Mouse (Mus musculus) lung, adult 18-20 months (tissue): ENCODE results near the gene Cbr2.
"Not testable (repeated sequence)": the region's sequence is repeated elsewhere in the genome, so short reads cannot be mapped to it uniquely, and the experiment has no call there.

Experiments
- DNase-seq, 2 experiments: peaks; one replicate each; pipeline ENCODE4 v3.0.0; 2022; ENCODE audit warnings: mixed read lengths in 2 of 2

Cbr2 gene

DNA sequence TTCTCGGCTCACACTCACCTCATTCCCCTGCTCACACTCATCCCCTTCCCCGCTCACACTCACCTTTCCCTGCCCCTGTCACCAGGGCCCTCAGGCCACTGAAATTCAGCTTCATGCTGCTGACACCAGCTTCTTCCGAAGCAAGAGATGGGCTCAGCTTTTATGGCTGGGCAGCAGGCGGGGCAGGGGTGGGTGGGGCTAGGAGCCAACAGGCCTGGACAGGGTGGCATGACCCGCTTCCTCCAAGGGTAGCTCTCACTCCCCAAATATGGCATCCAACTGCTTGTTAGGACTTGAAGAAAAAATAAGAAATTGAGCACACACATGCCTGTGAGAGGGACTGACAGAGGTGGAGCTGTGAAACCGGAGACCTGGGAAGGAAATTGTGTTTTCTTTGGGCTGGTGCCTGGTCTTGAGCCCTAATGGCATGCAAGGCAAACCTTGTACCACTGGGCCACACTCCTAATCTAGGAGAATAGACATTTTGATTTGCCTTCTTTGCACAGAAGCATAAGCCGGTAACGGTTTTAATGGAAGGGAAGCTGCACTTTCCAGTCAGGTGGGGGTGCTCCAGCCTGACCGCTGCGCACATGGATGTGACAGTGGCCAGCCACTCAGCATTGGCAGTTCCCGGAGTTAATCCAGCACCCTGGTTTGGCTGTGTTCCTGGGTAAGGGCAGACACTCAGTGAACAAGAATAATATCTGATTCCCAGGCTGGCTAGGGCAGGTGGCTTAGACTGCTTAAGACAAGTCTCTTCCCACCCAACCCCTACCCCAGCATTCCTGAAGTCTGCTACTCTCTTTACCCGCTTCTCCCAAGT lies at the start of gene Cbr2:
Gene Cbr2, minus strand, starts transcription at position 257 of the 823 bp plus-strand sequence.
- DNase-seq = peak; percentile 77 to 86

DNA sequence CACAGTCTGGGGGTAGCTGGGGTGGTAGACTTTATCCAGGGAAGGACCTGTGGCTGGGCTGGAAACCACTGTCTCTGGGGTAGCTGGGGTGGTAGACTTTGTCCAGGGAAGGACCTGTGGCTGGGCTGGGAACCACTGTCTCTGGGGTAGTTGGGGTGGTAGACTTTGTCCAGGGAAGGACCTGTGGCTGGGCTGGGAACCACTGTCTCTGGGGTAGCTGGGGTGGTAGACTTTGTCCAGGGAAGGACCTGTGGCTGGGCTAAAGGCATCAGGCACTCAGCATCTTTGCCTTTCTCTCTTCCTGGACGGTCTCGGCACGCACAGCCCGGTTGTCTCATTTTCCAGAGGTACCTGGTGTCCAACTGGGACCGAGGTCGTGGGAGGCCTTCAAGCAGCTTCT lies 49.4 kb upstream of the Cbr2 start:
- DNase-seq = not testable (repeated sequence)

DNA sequence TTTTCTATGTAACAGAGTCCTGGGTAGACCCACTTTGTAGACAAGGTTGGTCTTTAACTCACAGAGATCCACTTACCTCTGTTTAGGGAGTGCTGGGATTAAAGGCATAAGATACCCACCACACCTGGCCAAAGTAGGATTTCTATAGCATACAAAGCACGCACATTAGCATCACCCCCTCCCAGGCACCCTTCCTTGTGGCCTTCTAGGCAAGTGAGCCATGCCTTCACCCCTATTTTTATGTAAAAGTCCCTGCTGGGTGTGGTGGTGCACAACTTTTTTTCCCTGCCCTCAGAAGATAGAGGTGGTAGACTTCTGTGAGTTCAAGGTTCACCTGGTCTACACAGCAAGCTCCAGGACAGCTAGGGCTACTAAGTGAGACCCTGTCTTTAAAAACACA lies 48.0 kb upstream of the Cbr2 start:
- DNase-seq = no peak

GRCm38 (mm10) chr11:120777123-120777522 lies 45.2 kb upstream of the Cbr2 start:
- no peak for DNase-seq

DNA sequence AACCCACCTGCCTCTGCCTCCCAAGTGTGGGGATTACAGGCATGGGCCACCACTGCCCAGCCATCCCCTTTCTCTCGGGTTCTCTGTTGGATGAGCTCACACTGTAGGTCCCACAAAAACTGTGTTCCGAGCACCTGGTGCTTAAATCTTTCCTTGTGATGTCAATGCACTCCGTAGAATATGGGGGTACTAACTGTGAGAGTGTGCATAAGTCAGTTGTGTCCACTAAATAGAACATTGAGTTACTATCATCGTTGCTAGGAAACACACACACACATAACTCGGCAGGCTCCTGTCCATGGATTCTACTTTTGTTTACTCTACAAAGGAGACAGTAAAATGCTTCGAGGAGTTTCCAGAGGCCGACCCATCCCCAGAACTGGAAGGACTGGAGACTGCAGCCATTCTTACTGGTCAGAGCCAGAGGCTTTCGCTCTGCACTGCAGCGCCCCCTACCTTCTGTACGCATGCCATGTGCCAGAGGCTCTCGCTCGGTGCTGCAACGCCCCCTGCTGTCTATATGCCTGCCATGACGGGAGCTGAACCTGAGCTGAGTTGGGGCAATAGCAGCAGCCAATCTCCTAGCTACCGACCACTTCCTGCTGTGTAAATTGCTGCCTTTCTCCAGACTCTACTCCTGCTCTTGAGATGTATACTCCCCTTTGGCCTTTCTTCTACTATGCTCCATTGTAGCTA lies 44.0 kb upstream of the Cbr2 start:
- peak; percentile 90 to 95 for DNase-seq

- DNase-seq = no peak
Observed at GRCm38 (mm10) chr11:120773463-120774190, 41.7 kb upstream of the Cbr2 start.

- DNase-seq = no peak
Observed at GRCm38 (mm10) chr11:120772749-120773148, 40.8 kb upstream of the Cbr2 start.

DNA sequence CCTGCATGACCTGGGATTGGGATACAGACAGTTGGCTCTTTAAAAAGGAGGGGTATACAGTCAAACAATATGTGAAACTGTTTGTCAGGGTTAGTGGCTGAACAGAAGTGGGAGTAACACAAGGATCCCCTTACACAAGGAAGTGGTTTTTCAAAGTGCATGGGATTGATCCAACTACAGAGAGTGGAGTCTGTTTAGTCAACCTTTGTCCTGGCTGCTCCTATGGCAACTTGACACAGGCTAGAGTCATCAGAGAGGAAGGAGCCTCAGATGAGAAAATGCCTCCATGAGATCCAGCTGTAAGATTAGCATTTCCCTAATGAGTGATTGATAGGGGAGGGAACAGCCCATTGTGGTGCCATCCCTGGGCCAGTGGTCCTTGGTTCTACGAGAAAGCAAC lies 36.3 kb upstream of the Cbr2 start:
- DNase-seq = peak in 1 of 2 experiments; percentile 56

DNA sequence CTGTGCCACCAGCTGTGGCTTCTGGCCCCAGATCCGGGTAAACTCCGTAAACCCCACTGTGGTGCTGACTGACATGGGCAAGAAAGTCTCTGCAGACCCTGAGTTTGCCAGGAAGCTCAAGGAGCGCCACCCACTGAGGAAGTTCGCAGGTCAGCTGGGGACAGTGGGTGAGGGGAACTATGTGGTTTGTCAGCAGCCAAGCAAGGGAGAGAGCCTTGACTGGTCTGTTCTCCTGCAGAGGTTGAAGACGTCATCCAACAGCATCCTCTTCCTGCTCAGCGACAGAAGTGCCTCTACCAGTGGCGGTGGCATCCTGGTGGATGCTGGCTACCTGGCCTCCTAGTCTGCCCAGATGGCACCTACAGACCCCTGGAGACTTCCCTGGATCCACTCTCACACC lies 35.1 kb upstream of the Cbr2 start:
- DNase-seq = not testable (repeated sequence)

GRCm38 (mm10) chr11:120763121-120763999 lies 31.4 kb upstream of the Cbr2 start:
- not testable (repeated sequence) for DNase-seq

DNA sequence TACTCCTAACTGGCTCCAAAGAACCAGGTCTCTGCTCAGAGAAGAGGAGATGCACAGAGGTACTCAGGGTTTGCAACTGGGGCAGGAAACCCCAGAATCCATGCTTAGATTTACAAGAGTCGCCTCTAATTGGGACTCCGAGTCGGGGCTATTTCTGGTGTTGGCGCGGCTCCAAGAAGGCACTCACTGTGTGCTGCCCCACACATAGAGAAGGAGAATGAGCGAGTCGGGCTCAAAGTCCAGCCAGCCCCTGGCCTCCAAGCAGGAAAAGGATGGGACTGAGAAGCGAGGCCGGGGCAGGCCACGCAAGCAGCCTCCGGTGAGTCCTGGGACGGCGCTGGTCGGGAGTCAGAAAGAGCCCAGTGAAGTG lies 30.7 kb upstream of the Cbr2 start, which contains the start of gene Hmga1b:
Gene Hmga1b, plus strand, starts transcription at position 123 of the 370 bp plus-strand sequence.
- not testable (repeated sequence) for DNase-seq

GRCm38 (mm10) chr11:120761811-120762671 lies 30.1 kb upstream of the Cbr2 start:
- no peak for DNase-seq

GRCm38 (mm10) chr11:120760236-120760635 lies 28.3 kb upstream of the Cbr2 start:
- no peak for DNase-seq

DNA sequence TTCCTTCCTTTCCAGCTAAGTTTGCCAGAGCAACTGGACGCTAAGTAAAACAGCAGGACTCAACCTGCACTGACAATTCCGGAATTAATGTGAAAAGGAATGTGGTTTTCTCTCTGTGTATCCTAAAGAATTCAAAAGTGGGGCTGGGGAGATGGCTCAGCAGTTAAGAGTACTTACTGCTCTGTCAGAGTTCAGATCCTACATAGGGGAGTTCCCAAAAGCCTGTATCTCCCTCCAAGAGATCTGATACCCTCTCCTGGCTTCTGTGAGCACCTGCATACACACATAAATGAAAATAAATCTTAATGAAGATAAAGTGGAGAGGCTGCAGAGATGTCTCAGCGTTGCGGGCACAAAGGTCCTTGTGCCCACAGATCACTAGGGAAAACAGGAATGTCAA lies 19.7 kb upstream of the Cbr2 start:
- no peak for DNase-seq

DNA sequence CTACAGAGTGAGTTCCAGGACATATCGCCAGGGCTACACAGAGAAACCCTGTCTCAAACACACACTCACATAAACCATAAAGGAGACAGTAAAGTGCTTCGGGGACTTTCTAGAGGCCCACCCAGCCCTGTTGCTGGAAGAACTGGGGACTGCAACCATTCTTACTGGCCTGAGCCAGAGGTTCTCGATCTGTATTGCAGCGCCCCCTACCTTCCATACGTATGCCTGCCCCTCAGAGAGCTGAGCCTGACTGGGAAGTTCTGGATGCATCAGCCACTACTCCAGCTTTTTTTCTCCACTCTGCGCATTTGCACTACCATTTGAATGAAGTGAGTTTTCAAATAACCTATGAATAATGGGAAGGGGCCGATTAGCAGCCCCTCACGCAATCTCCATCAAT lies 17.5 kb upstream of the Cbr2 start:
- peak; percentile 60 to 71 for DNase-seq

DNA sequence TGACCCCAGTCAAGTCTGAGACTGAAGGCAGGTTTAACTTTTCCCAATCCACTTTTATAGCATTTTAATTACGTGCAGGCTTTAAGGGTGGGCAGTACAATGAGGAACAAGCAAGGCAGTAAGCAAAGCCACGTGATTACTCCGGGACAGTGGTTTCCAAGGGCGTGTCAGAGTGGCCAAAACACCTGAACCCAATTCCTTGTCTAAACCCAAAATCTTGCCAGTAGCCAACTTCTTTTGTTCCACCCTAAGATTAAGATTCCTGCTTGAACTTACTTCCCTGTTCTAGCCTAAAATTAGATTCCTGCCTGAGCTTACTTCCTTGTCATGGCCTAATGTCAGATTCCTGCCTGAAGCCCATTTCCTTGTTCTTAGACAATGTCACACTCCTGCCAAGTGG lies 16.1 kb upstream of the Cbr2 start:
- peak; percentile 51 to 74 for DNase-seq

- peak; percentile 89 to 93 for DNase-seq
Observed at GRCm38 (mm10) chr11:120744121-120744701, 12.3 kb upstream of the Cbr2 start.

GRCm38 (mm10) chr11:120740981-120741380 lies 9.1 kb upstream of the Cbr2 start:
- DNase-seq = no peak

GRCm38 (mm10) chr11:120736424-120736823 lies 4.5 kb upstream of the Cbr2 start:
- DNase-seq = peak in 1 of 2 experiments; percentile 7

DNA sequence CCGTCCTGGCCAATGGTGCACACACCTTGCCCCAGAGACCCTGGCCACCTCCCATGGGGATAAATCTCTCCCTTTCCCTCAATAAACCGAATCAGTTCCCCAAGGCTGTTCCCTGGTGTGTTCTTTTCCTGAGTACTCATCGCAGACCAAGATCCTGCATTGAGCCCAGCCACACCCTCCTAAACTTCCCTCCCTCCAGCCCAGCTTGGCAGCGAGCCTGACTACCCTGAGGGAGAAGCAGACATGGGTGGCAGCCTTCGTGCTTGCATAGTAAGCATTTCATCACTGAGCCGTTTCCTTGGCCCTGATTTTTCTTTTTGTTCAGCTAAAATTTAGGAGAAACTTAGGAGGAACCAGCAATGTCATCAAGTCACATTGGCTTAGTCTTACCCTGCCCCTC lies 1.6 kb upstream of the Cbr2 start:
- peak; percentile 87 to 90 for DNase-seq

GRCm38 (mm10) chr11:120731395-120731794 lies 519 bp downstream of the Cbr2 start:
- DNase-seq = no peak
